Mouse (Mus musculus): ENCODE measurements around the gene Gm20388.
"Not testable (repeated sequence)": the region's sequence is repeated elsewhere in the genome, so short reads cannot be mapped to it uniquely, and the experiment has no call there.

Gene Gm20388

DNA sequence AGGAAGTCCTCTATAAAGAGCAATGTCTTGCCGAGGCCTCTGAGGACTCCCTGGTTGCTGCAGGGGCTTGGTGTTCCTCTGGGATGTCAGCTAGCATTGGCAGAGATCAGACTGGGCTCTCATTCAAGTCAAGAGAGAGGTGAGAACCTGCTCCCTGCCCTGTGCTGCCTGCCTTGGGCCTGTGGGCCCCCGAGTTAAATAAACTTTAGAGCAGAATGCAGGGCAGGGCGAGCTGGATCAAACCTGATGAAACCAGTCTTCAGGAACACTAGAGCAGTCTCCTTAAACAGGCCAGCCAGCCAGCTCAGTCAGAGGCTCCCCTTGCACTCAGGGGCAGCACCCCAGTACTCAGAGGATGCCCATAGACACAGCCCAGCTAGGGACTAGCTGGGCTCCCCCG is 3361.3 kb downstream of the Gm20388 start:
- no peak for DNase-seq (ENCODE audit: low spot score in 2 of 2)

GRCm38 (mm10) chr8:123274447-123274846 is 3363.8 kb downstream of the Gm20388 start:
- DNase-seq (ENCODE audit: low spot score in 2 of 2) = no peak

DNA sequence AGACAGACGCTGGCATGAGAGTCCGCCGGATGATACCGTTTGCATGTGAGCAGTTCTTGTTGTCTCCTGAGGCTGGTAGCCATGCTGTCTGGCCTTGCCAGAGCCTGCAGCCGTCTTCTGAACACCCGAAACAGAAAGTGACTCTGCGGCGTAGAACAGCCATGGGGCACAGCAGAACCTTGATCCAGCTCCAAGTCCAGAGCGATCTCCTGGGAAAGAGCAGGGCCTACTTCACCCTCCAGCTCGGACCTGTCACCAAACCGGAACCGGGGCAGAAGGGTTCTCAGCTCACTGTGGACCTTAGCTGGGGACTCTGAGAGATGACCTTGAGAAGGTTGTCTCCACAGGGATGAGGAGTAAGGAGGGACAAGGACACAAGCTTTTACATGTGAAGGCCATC is 3364.5 kb downstream of the Gm20388 start:
- DNase-seq (ENCODE audit: low spot score in 2 of 2) = no peak

- no peak for DNase-seq (ENCODE audit: low spot score in 2 of 2)
Observed at GRCm38 (mm10) chr8:123278445-123278844, 3367.8 kb downstream of the Gm20388 start.

DNA sequence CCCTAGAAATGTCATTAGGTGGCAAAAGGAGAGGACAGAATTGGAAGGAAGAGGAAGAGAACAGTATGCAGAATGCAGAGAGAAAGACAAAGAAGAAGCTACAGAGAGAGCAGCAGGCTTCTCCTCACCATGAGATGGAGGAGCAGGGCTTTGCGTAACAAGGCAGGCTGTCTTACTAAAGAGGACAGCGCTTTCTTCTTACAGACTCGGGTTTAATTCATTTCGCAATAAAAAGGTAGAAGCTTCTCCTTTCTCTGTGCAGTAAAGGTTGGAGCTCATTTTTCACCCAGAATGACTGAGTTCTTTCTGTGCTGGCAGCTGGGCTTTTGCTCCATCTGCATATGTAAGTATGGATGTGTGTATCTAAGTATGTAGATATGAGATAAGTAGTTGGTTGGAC is 3369.2 kb downstream of the Gm20388 start:
- DNase-seq (ENCODE audit: low spot score in 2 of 2) = no peak

DNA sequence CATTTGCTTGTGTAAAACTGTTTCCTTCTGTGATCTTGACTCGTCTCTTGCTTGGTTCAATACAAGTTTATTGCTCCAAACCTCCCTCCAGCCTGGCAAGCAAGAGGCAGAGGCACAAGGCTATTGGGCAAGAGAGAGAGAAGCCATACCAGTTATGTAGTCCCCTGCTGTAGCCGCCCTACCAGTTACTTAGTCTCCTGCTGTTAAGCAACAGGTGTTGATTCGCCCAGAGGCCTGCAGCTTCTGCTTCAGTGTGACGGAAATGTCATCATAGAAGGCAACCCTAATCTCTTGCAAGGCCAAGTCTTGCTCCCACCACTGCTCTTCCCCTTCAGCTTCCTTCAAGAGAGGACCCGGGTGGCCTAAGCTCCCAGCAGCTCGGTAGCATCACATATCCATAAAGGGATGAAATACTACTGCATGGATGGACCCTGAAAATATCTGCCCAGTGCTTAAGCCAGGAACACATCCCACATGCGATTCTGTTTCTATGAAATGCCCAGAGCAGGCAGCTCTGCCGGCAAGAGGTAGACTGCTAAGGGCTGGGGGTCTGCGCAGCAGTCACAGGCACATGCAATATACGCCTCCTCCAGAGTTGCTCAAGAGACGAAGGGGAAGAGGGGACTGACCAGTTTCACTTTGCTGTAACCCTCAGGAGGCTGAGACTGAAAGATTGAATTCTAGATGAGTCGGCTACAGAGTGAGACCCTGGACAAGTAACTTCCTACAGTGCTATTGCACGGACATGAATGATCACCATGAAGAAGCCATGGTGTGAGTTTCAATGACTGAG is 3369.9 kb downstream of the Gm20388 start:
- no peak for DNase-seq (ENCODE audit: low spot score in 2 of 2)

DNA sequence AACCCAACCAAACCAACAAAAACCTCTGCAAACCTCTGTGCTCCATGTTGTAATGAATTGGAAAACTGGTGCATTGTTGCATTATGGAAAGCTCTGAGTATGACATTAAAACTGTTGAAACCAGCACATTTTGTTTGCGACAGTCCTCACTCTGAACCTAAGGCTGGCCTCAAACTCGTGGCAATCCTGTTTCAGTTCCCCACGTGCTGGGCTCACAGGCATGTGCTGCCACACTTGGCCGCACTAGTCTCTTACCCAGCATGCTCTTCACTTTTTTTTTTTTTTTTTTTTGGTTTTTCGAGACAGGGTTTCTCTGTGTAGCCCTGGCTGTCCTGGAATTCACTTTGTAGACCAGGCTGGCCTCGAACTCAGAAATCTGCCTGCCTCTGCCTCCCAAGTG is 3372.4 kb downstream of the Gm20388 start:
- not testable (repeated sequence) for DNase-seq (ENCODE audit: low spot score in 2 of 2)

DNA sequence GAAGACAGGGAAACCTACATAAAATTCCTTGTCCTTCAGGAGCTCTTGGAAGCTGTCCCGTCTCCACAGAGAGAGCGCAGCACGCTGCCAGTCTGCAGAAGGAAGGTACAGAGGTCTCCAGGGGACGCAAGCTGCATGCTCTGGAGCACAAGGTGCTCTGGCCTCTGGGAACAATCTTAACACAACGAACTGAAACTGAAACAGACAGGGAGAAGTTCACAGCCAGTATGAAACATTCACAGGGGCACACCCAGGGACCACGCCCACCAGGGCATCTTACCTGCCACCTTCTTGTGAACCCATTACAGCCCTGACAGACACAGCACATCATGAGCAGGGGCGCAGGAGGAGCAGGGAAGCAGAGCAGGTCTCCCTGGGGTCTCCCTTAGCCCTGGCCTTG is 3373.3 kb downstream of the Gm20388 start:
- no peak for DNase-seq (ENCODE audit: low spot score in 2 of 2)

DNA sequence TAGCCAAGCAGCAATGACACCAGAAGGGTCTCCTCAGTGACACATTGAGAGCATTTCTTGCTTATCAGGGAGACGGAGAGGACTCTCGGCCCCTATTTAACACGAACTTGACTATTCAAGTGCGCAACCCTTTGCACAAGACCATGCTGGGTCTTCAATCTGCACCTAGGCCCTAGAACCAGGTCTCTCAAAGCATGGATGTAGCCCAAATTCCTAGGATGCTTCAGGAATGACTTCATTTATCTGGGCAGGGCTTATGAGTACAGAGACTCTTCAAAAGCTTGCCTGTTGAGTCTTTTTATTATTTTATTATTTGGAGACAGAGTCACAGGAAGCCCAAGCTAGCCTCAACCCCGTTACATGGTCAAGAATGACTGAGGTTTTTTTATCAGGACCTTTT is 3373.9 kb downstream of the Gm20388 start:
- DNase-seq (ENCODE audit: low spot score in 2 of 2) = no peak

- no peak for DNase-seq (ENCODE audit: low spot score in 2 of 2)
Observed at GRCm38 (mm10) chr8:123287362-123287761, 3376.7 kb downstream of the Gm20388 start.

GRCm38 (mm10) chr8:123290166-123290565 is 3379.5 kb downstream of the Gm20388 start:
- DNase-seq (ENCODE audit: low spot score in 2 of 2) = peak in 1 of 2 experiments; percentile 16

- no peak for DNase-seq (ENCODE audit: low spot score in 2 of 2)
Observed at GRCm38 (mm10) chr8:123290679-123291078, 3380.0 kb downstream of the Gm20388 start.

DNA sequence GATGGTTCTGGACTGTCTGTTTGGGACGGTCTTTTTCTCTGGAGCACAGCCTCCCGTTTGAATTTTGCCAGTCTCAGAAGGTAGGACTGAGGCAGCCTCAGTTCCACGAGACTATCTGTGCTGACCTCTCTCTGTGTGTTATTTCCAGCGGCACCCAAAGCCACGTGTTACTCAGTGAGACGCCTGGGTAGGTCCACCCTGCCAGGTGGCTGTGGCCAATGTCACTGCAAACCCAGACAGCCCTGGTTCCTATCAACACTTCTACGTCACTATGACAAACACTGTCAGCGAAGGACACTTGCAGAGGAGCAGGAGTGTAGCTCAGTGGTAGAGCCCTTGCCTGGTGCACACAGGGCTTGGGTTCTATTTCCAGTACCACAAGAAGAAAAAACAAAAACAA is 3381.1 kb downstream of the Gm20388 start:
- no peak for DNase-seq (ENCODE audit: low spot score in 2 of 2)

- no peak for DNase-seq (ENCODE audit: low spot score in 2 of 2)
Observed at GRCm38 (mm10) chr8:123292281-123292680, 3381.6 kb downstream of the Gm20388 start.

DNA sequence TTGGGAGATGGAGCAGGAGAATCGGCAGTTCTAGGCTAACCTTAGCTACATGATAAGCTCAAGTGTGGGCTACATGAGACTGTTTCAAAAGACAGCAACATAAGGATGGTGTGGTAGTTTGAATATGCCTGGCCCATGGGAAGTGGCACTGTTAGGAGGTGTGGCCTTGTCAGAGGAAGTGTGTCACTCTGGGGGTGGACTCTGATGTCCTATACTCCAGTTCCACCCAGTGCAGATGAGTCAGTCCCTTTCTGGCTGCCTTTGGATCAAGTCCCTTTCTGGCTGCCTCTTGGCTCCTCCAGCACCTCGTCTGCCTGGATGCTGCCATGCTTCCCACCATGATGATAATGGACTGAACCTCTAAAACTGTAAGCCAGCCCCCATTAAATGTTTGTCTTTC is 3382.1 kb downstream of the Gm20388 start:
- no peak for DNase-seq (ENCODE audit: low spot score in 2 of 2)

GRCm38 (mm10) chr8:123298301-123298700 is 3387.7 kb downstream of the Gm20388 start:
- DNase-seq (ENCODE audit: low spot score in 2 of 2) = no peak

DNA sequence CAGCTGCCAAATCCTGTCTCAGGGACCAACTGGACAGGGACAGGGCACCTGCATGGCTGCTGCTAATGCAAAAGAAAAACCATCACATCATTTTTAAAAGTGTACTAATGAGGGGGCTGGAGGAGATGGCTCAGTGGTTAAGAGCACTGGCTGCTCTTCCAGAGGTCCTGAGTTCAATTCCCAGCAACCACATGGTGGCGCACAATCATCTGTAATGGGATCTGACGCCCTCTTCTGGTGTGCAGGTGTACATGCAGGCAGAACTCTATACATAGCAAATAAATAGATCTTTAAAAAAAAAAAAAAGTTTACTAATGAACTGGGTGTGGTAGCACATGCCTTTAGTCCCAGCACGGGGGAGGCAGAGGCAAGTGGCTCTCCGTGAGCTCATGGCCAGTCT is 3398.1 kb downstream of the Gm20388 start:
- no peak for DNase-seq (ENCODE audit: low spot score in 2 of 2)

DNA sequence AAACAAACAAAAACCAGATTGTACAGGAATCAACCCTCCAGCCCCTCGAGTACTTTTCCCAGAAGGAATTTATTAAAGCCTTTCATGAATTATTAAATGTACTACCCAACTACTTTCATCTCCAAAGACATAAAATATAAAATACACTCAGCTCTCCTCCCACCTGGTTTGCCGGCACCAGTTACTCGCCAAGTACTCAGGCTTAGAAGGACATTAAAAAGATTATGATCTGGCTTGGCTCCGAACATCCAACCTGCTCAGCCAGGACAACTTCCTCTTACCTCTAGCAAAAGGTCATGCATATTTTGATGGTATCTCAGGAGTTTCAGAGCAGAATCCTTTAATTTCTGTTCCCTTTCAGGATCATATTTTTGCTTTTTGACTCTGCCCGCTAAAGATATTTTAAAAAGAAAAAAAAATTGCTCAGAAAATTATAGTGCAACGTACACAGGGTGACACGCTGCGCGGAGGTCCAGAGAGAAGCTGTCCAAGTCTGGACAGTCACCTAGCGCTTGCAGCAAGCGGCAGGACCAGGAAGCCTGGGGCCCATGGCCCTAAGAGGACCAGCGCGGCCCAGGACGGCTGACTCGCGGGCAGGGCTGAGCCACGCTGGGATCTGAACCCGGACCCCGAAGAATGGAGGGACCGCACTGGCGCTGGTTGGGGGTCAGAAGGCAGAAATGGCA is 3407.3 kb downstream of the Gm20388 start:
- DNase-seq (ENCODE audit: low spot score in 2 of 2) = no peak

DNA sequence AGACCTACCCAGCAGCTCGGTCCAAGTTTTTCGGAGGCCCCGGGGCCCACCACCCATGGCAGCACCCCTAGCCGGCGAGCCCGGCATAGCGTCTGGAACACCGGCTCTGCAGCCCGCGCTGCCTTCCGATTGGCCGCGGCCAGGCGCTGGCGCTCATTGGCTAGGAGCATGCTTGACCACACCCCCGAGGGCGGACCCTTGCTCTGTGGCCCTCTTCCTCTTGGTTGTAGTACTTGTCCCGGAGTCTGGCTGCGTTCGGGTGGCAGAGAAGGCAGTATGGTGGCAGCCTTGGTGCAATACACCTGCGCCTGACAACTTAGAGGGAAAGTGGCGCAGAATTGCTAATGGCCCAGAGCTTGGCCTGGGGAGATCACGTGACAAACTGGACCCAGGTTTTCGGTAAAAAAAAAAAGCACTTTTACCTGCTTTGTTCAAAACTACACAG is 3407.8 kb downstream of the Gm20388 start, which contains the start of gene Fanca:
TSS of gene Fanca (minus strand) at position 110 of the 445 bp plus-strand sequence.
- DNase-seq (ENCODE audit: low spot score in 2 of 2) = peak; percentile 77 to 88

DNA sequence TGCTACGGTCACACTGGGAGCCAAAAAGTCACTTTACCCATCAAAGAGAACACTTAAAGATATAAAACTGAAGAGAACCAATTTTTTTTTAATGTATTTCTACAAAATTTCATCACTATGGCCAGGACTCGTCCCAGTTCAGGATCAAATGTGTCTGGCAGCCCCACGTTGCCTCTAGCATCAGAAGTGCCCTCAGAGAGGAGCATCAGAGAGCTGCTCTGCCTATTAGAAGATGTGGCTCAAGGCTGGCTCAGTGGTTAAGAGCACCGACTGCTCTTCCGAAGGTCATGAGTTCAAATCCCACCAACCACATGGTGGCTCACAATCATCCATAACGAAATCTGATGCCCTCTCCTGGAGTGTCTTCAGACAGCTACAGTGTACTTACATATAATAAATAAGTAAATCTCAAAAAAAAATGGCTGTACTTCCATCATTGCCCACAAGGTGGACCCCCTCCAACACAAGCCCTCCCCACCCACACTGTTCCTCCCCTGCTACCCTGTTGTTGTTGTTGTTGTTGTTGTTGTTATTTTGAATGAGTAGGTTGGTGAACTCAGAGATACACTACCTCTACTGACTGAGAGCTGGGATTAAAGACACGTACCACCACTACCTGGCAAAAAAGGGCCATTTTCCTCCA is 3409.0 kb downstream of the Gm20388 start:
- no peak for DNase-seq (ENCODE audit: low spot score in 2 of 2)

GRCm38 (mm10) chr8:123328552-123328951 is 3417.9 kb downstream of the Gm20388 start:
- DNase-seq (ENCODE audit: low spot score in 2 of 2) = no peak

GRCm38 (mm10) chr8:123329350-123329749 is 3418.7 kb downstream of the Gm20388 start:
- no peak for DNase-seq (ENCODE audit: low spot score in 2 of 2)

DNA sequence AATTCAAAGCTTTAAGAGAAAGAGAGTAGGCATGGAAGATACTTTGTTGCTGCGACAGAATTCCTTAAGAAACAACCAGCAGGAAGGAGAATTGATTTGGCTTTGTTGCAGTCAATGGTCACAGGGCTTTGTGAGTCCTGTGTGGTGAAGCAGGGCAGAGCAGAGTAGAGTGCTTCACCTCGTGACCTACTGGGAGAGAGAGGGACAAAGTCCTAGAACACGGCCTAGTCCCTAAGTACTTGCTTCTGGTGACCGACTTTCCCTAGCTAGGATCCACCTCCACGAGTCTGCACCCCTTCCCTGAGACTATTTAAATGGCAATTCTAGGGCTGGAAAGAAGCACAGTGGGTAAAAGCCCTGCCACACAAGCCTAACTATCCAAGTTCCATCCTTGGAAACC is 3419.3 kb downstream of the Gm20388 start:
- no peak for DNase-seq (ENCODE audit: low spot score in 2 of 2)
